In genomic region chr9:36919472-36919871, GRCm38 (mm10) we compare ENCODE assay signal across 19 mouse cellular contexts.
DNase-seq lines count a peak whose midpoint lies in the region; ATAC-seq and TF ChIP-seq lines count a peak whose summit lies in the region.
"Had no signal": no experiment of that assay in that cellular context is flagged by ENCODE, and none has a peak within 500 bp of the region (broad histone marks: within the 10 kb centered on the region; RNA-seq: fewer than 3 reads in every experiment).

No protein-coding gene starts in this region.

- H3K9ac ChIP-seq in forebrain, embryonic 14.5 days (ENCODE audit: low read length): no peak overlapping the region
- no peak overlapping the region for H3K9ac ChIP-seq in forebrain, embryonic 12.5 days
- H3K9ac ChIP-seq in limb, embryonic 11.5 days (ENCODE audit: low read length): no peak overlapping the region
- no peak overlapping the region for H3K9ac ChIP-seq in midbrain, embryonic 15.5 days
- H3K9ac ChIP-seq in midbrain, embryonic 16.5 days (ENCODE audit: low read depth, low read length): no peak overlapping the region
- H3K9ac ChIP-seq: forebrain, embryonic 13.5 days; liver, postnatal 0 days; neural tube, embryonic 12.5 days had no signal

- DNase-seq in forebrain, embryonic 14.5 days (ENCODE audit: low spot score): peak; percentile 33
- no peak for DNase-seq in limb, embryonic 11.5 days (ENCODE audit: low spot score)
- DNase-seq in limb, embryonic 10.5 days (ENCODE audit: low spot score): no peak
- DNase-seq in ovary, postnatal 14 days (ENCODE audit: low spot score): no peak
- DNase-seq: adrenal gland, postnatal 25 days; cerebellum, adult 11-12 months; gastrocnemius, postnatal 36 days; kidney, postnatal 36 days; layer of hippocampus, adult 9-11 months; liver, postnatal 0 days; right cerebral cortex, adult 18-20 months; thymus, postnatal 14 days had no signal

- H3K4me1 ChIP-seq in forebrain, embryonic 14.5 days (ENCODE audit: control insufficient read depth, insufficient read depth, low read length): peaks cover 13% of the 10 kb centered on the region
- peaks cover 36% of the 10 kb centered on the region for H3K4me1 ChIP-seq in forebrain, embryonic 12.5 days
- peaks cover 10% of the 10 kb centered on the region for H3K4me1 ChIP-seq in limb, embryonic 11.5 days (ENCODE audit: control insufficient read depth, insufficient read depth, low read length)
- peaks cover 18% of the 10 kb centered on the region for H3K4me1 ChIP-seq in limb, embryonic 10.5 days
- peaks cover 31% of the 10 kb centered on the region for H3K4me1 ChIP-seq in midbrain, embryonic 15.5 days
- H3K4me1 ChIP-seq in midbrain, embryonic 16.5 days (ENCODE audit: control insufficient read depth, insufficient read depth, low read length): peaks cover 21% of the 10 kb centered on the region

- H3ac ChIP-seq in myocyte (ENCODE audit: control insufficient read depth, insufficient read length): no peak overlapping the region

- no peak overlapping the region for H3K4me3 ChIP-seq in forebrain, embryonic 14.5 days (ENCODE audit: low read depth, low read length)
- no peak overlapping the region for H3K4me3 ChIP-seq in forebrain, embryonic 12.5 days (replicated peaks)
- no peak overlapping the region for H3K4me3 ChIP-seq in limb, embryonic 11.5 days (ENCODE audit: low read depth, low read length)
- no peak overlapping the region for H3K4me3 ChIP-seq in limb, embryonic 10.5 days
- no peak overlapping the region for H3K4me3 ChIP-seq in midbrain, embryonic 15.5 days
- no peak overlapping the region for H3K4me3 ChIP-seq in midbrain, embryonic 16.5 days (ENCODE audit: low read depth, low read length)
- no peak overlapping the region for H3K4me3 ChIP-seq in myocyte
- H3K4me3 ChIP-seq: forebrain, embryonic 13.5 days; hindbrain, embryonic 10.5 days; neural tube, embryonic 12.5 days had no signal

- no peaks in the 10 kb centered on the region for H3K79me2 ChIP-seq in myocyte (ENCODE audit: control insufficient read depth, insufficient read depth)

- no peak for ATAC-seq in forebrain, embryonic 14.5 days
- no peak for ATAC-seq in forebrain, embryonic 12.5 days (ENCODE audit: low FRiP score)
- ATAC-seq in limb, embryonic 11.5 days (ENCODE audit: insufficient number of reproducible peaks, low FRiP score, low TSS enrichment, low read depth): peak; percentile 34; the same call in 1 of the 2 replicates
- no peak for ATAC-seq in midbrain, embryonic 15.5 days (replicated peaks)
- no peak for ATAC-seq in midbrain, embryonic 16.5 days
- ATAC-seq: forebrain, embryonic 13.5 days; liver, postnatal 0 days had no signal

- no peak overlapping the region for H3K4me2 ChIP-seq in forebrain, embryonic 14.5 days (ENCODE audit: low read length)
- H3K4me2 ChIP-seq in forebrain, embryonic 12.5 days: no peak overlapping the region
- no peak overlapping the region for H3K4me2 ChIP-seq in limb, embryonic 11.5 days (ENCODE audit: low read depth, severe bottlenecking)
- H3K4me2 ChIP-seq in midbrain, embryonic 15.5 days: no peak overlapping the region
- H3K4me2 ChIP-seq in midbrain, embryonic 16.5 days (ENCODE audit: low read length): no peak overlapping the region
- H3K4me2 ChIP-seq in myocyte (ENCODE audit: low read depth): no peak overlapping the region
- H3K4me2 ChIP-seq: forebrain, embryonic 13.5 days; neural tube, embryonic 12.5 days had no signal

- H3K36me3 ChIP-seq in forebrain, embryonic 14.5 days (ENCODE audit: control insufficient read depth, insufficient read depth, low read length): 0 out of 2 replicates have a peak, but pooled peaks cover 4% of the 10 kb centered on the region
- H3K36me3 ChIP-seq in forebrain, embryonic 12.5 days (replicated peaks): no peaks in the 10 kb centered on the region
- H3K36me3 ChIP-seq in limb, embryonic 11.5 days (ENCODE audit: control insufficient read depth, insufficient read depth, low read length): no peaks in the 10 kb centered on the region
- H3K36me3 ChIP-seq in limb, embryonic 10.5 days: no peaks in the 10 kb centered on the region
- H3K36me3 ChIP-seq in midbrain, embryonic 15.5 days (replicated peaks): no peaks in the 10 kb centered on the region
- no peaks in the 10 kb centered on the region for H3K36me3 ChIP-seq in midbrain, embryonic 16.5 days (ENCODE audit: control insufficient read depth, insufficient read depth, low read length)
- H3K36me3 ChIP-seq in myocyte (ENCODE audit: control insufficient read depth, insufficient read depth): peaks cover 4% of the 10 kb centered on the region

- H3K9me3 ChIP-seq in forebrain, embryonic 14.5 days (replicated peaks; ENCODE audit: control insufficient read depth, low read length): no peaks in the 10 kb centered on the region
- H3K9me3 ChIP-seq in forebrain, embryonic 12.5 days: no peaks in the 10 kb centered on the region
- no peaks in the 10 kb centered on the region for H3K9me3 ChIP-seq in limb, embryonic 11.5 days (ENCODE audit: control insufficient read depth, low read length)
- H3K9me3 ChIP-seq in limb, embryonic 10.5 days (replicated peaks): no peaks in the 10 kb centered on the region
- H3K9me3 ChIP-seq in midbrain, embryonic 15.5 days: no peaks in the 10 kb centered on the region
- H3K9me3 ChIP-seq in midbrain, embryonic 16.5 days (replicated peaks; ENCODE audit: control insufficient read depth, low read length, poor library complexity, severe bottlenecking): no peaks in the 10 kb centered on the region
- H3K9me3 ChIP-seq: forebrain, embryonic 13.5 days; hindbrain, embryonic 10.5 days; neural tube, embryonic 12.5 days had no signal

- TF ChIP-seq POLR2A in myocyte (IDR thresholded peaks at IDR 0.05; ENCODE audit: insufficient read length, low read depth): no peak

- H3K27me3 ChIP-seq in forebrain, embryonic 14.5 days (replicated peaks; ENCODE audit: control insufficient read depth, insufficient read depth, low read length): no peaks in the 10 kb centered on the region
- H3K27me3 ChIP-seq in forebrain, embryonic 12.5 days: no peaks in the 10 kb centered on the region
- no peaks in the 10 kb centered on the region for H3K27me3 ChIP-seq in limb, embryonic 11.5 days (ENCODE audit: control insufficient read depth, insufficient read depth, low read length)
- peaks cover 72% of the 10 kb centered on the region for H3K27me3 ChIP-seq in limb, embryonic 10.5 days (ENCODE audit: low read depth, poor library complexity, severe bottlenecking)
- no peaks in the 10 kb centered on the region for H3K27me3 ChIP-seq in midbrain, embryonic 15.5 days (replicated peaks)
- no peaks in the 10 kb centered on the region for H3K27me3 ChIP-seq in midbrain, embryonic 16.5 days (ENCODE audit: control insufficient read depth, insufficient read depth, low read depth, low read length)
- H3K27me3 ChIP-seq in myocyte (ENCODE audit: control insufficient read depth, insufficient read depth, insufficient read length): no peaks in the 10 kb centered on the region
- H3K27me3 ChIP-seq: forebrain, embryonic 13.5 days; neural tube, embryonic 12.5 days had no signal

- no peak overlapping the region; the same call in 1 of the 2 replicates for H3K27ac ChIP-seq in forebrain, embryonic 14.5 days (ENCODE audit: low read depth, low read length)
- no peak overlapping the region for H3K27ac ChIP-seq in forebrain, embryonic 12.5 days
- no peak overlapping the region for H3K27ac ChIP-seq in limb, embryonic 11.5 days (replicated peaks; ENCODE audit: low read depth, low read length)
- no peak overlapping the region for H3K27ac ChIP-seq in limb, embryonic 10.5 days
- peak overlapping the region; percentile 2; the same call in 1 of the 2 replicates for H3K27ac ChIP-seq in midbrain, embryonic 15.5 days
- no peak overlapping the region for H3K27ac ChIP-seq in midbrain, embryonic 16.5 days (ENCODE audit: low read length)
- H3K27ac ChIP-seq: neural tube, embryonic 12.5 days had no signal

- 32% methylated on average over 4 of the region's 4 CpGs for WGBS in forebrain, embryonic 14.5 days
- 51% methylated on average over 4 of the region's 4 CpGs for WGBS in forebrain, embryonic 12.5 days
- 61% methylated on average over 4 of the region's 4 CpGs for WGBS in limb, embryonic 11.5 days
- 68% methylated on average over 4 of the region's 4 CpGs for WGBS in limb, embryonic 10.5 days
- WGBS in midbrain, embryonic 15.5 days: 17% methylated on average over 4 of the region's 4 CpGs
- WGBS in midbrain, embryonic 16.5 days: 26% methylated on average over 4 of the region's 4 CpGs

TF ChIP-seq in myocyte, 11 proteins besides CTCF, POLR2A, EP300 and RAD21:
- TF ChIP-seq MYOG (IDR thresholded peaks at IDR 0.05; ENCODE audit: control insufficient read depth in 1 of 3, insufficient read depth in 1 of 3, insufficient read length in 2 of 3, low read depth in 2 of 3) (peak in 2 of 3 experiments; percentile 34 to 44), SRF (IDR thresholded peaks at IDR 0.05; ENCODE audit: control insufficient read depth, insufficient read length, low read depth) (no peak), REST (IDR thresholded peaks at IDR 0.05; ENCODE audit: insufficient read depth, insufficient read length) (no peak), USF1 (IDR thresholded peaks at IDR 0.05; ENCODE audit: low read depth) (no peak), MYOD1 (IDR thresholded peaks at IDR 0.05; ENCODE audit: control insufficient read depth in 1 of 3, insufficient read length in 2 of 3, low read depth in 2 of 3) (peak in 1 of 3 experiments; percentile 16), E2F4 (IDR thresholded peaks at IDR 0.05; ENCODE audit: insufficient read depth) (no peak), TCF12 (IDR thresholded peaks at IDR 0.05; ENCODE audit: insufficient read depth, poor library complexity, severe bottlenecking) (no peak)
